Mouse (Mus musculus): ENCODE data around the gene Cdk2ap1. TPM values are rescaled to one million over a fixed set of nuclear protein-coding genes. Genes with fewer than 3 reads are reported as not detected.

Gene Cdk2ap1
- total RNA-seq, 2 experiments from 2014 or later = 155 to 187 TPM

Other genes with a start within 250 kb of the Cdk2ap1 start
- gene Arl6ip4, start 247.0 kb downstream of the Cdk2ap1 start, total RNA-seq (2021) = 10 to 100 TPM; 50.0 to 69.2 TPM
- 10 to 100 TPM; 50.0 to 57.2 TPM for gene Pitpnm2, start 113.3 kb downstream of the Cdk2ap1 start, total RNA-seq (2021)
- 10 to 100 TPM in 1 of 2 experiments, 1 to 10 TPM in 1; 6.8 to 10.4 TPM for gene Mphosph9, start 35.1 kb downstream of the Cdk2ap1 start, total RNA-seq (2021)
- gene 2810006K23Rik, start 35.0 kb downstream of the Cdk2ap1 start, total RNA-seq (2021) = 10 to 100 TPM; 14.8 to 15.0 TPM
- gene Sbno1, start 62.9 kb upstream of the Cdk2ap1 start, total RNA-seq (2021) = 100 to 1,000 TPM in 1 of 2 experiments, 10 to 100 TPM in 1; 84.3 to 100 TPM
- gene Kmt5a, start 76.8 kb upstream of the Cdk2ap1 start, total RNA-seq (2021) = 100 to 1,000 TPM; 172 to 188 TPM
- gene Rilpl2, start 115.3 kb upstream of the Cdk2ap1 start, total RNA-seq (2021) = 10 to 100 TPM; 21.4 to 23.9 TPM
- gene Snrnp35, start 120.1 kb upstream of the Cdk2ap1 start, total RNA-seq (2021) = 10 to 100 TPM; 19.4 to 20.5 TPM
- gene Rilpl1, start 168.3 kb upstream of the Cdk2ap1 start, total RNA-seq (2021) = 10 to 100 TPM; 16.2 to 17.4 TPM
- gene Tmed2, start 177.6 kb upstream of the Cdk2ap1 start, total RNA-seq (2021) = 100 to 1,000 TPM; 226 to 241 TPM
- 10 to 100 TPM; 11.8 to 13.2 TPM for gene Ddx55, start 189.8 kb upstream of the Cdk2ap1 start, total RNA-seq (2021)
- 10 to 100 TPM; 43.6 to 55.3 TPM for gene Eif2b1, start 216.0 kb upstream of the Cdk2ap1 start, total RNA-seq (2021)
- gene Gtf2h3, start 216.1 kb upstream of the Cdk2ap1 start, total RNA-seq (2021) = 10 to 100 TPM; 40.4 to 44.2 TPM

Measured in adrenal gland, postnatal 36 days (tissue).